Mouse (Mus musculus) liver (tissue): ENCODE results near the gene Plpp1.

Source experiments
- DNase-seq: peaks from one replicate; pipeline ENCODE4 v3.0.0-alpha.2; 2020; ENCODE audit warnings: mixed read lengths

Plpp1 gene

GRCm38 (mm10) chr13:112818125-112818524, 17.5 kb downstream of the Plpp1 start:
- no peak for DNase-seq

- no peak for DNase-seq
Measured at GRCm38 (mm10) chr13:112822413-112822812, 21.8 kb downstream of the Plpp1 start.

- no peak for DNase-seq
Measured at GRCm38 (mm10) chr13:112823236-112823910, 22.8 kb downstream of the Plpp1 start.

DNA sequence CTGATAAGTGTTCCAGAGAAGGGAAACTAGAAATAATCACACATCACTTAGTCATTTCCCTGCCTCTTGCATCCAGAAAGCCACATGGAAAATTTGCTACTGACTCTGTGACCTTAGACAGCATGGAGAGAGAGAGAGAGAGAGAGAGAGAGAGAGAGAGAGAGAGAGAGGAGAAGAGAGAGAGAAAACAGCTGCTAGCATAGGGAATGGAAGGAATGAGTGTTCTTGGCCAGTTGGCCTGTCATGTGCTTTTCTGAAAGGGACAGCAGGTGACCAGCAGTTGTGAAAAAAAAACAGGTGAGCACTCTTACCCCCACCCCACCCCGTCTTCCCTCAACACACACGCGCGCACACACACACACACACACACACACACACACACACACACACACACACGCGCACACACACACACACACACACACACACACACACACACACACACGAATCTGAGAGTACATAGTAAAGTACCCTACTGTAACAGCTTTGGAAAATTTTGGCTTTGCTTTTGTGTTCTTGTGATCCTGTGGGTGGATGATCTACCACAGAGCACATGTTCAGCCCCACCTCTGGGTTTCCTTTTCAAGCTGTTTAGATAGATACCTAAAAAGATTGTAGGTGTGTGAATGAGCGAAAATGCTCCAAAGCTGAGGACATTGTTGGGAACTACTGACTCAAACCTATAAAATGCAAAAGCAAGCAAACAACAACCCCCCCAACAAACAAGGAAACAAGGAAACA, 23.5 kb downstream of the Plpp1 start:
- no peak for DNase-seq

DNA sequence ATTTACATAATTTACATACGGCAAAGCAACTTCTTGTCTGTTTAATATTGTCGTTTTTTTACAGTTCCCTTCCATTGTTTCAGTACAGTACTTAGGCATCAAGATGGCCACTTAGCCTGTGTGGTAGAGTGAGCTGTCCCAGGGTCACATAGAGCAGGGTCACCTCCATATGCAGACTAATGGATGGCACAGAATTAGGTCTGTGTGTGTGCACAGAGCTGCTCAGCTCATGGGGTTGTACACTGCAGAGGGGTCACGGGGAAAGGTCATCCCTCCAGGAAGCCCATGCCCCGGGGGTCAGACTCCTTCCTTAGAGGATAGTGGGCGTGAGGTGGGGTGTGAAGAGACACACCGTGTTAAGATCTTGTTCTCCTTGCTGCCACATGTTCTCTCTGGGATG, 24.9 kb downstream of the Plpp1 start:
- DNase-seq = no peak

- no peak for DNase-seq
Measured at GRCm38 (mm10) chr13:112829619-112830018, 29.0 kb downstream of the Plpp1 start.

DNA sequence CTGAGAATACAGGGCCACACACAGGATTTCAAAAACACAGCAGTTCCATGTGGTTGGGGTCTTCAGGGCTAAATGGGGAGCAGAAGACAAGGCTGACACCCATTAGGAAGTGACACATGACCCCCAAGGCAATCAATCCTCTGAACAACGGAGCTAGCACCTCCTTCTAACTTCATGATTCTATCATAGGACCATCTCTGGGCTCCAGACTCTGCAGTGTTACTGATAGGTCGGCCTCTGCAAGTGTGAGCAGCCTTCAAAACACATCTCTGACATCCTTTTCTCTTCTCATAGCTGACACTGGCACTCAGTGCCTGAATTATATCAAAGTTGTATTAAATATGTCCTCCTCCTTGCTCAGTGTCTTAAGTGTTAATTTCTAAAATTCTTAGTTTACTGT, 32.0 kb downstream of the Plpp1 start:
- DNase-seq = no peak

DNA sequence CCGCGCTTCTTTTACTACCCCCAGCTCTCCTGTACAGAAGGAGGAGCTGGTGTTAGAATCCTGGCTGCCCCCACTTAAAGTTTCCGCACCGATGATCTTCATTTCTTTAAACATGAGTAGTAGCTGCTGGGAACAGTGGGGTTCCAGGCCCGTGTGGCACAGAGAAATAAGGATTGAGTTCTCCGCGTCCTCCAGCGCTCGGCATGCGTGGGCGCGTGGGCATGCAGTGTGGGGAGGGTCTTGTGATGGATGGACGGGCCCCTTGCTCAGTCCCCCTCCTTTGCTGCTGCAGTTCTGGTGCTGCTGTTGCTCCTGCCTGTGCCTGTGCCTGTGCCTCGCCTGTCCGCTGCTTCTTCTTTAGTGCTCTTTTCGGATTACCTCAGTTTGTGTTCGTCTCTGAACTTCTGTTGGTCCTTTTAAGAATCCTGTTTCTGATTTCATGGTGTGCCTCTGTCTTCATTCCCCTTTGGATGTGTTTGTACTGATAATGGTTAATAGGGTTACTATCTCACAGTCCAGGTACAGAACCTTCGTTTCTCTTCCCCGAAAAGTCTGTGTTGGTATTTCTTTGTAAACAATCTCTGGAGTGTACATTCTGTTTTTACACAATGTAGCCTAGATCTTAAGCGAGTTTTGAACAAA, 32.8 kb downstream of the Plpp1 start:
- no peak for DNase-seq

GRCm38 (mm10) chr13:112833895-112834263, 33.3 kb downstream of the Plpp1 start:
- no peak for DNase-seq

DNA sequence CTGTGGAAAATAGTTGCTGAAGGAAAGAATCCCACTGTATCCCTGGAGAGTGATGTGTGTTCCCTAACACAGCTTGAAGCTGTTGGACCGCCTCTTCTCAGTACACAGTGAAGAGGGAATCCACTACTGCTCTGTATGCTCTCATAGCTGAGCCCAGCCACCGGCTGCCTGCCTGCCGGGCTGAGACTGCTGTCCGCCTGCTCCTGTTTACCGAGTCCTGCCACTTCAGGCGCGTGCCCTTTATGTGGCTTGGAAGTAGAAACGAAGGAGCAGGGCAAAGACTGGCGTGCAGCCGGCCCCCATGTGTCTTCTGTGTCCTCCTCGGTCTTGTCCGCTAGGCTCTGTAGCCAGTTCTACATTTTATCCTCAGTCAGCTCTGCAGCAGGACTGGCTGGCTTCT, 34.5 kb downstream of the Plpp1 start:
- no peak for DNase-seq

- no peak for DNase-seq
Measured at GRCm38 (mm10) chr13:112836951-112837350, 36.4 kb downstream of the Plpp1 start.

DNA sequence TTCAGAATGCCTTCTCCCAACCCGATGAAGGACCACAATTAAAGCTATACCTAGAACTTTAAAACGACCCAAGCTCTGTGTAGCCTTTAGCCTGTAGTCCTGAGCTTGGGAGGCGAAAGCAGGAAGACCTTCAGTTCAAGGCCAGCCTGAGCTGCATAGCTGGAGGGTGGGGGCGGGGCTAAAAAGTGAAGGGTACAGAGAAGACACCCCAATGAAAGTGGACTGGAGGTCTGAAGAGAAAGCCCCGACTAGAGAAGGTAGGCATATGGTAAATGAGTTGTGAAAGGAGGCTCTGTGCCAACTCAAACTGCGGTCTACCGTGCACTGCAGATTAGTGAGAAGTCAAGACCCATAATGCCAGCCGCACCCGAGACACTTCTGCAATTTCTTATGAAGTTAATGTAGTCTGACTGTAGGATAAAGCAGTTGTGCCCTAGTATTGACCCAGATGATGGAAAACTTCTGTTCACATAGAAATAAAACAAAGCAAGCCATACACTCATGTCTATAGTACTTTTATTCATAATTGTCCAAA, 37.1 kb downstream of the Plpp1 start:
- DNase-seq = peak; percentile 47

DNA sequence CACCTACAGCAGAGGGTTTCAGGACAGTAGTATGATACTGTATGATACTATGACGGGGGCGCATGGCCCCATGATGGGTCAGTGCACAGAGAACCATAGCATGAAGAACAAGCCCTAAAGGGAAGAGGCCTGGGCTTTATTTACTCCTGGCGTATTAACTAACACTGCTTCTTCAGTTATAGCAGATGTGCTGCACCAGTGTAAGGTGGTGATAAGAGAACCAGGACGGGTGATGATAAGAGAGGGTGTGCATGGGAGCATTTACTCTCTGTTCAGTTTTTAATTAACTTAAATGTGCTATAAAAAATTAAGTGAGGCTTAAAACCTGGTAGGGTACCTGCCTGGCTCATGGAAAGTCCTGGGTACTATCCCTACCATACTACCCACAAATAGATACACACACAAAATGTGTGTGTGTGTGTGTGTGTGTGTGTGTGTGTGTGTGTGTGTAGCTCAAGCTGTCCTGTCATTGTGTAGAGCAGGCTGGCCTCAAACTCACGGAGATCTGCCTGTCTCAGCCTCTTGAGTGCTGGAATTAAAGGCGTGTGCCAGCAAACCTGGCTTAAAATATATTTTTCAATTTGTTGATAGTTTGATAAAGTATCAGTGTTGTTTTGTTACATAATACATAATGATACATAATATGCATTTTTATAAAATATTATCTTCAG, 38.1 kb downstream of the Plpp1 start:
- DNase-seq = peak; percentile 50

DNA sequence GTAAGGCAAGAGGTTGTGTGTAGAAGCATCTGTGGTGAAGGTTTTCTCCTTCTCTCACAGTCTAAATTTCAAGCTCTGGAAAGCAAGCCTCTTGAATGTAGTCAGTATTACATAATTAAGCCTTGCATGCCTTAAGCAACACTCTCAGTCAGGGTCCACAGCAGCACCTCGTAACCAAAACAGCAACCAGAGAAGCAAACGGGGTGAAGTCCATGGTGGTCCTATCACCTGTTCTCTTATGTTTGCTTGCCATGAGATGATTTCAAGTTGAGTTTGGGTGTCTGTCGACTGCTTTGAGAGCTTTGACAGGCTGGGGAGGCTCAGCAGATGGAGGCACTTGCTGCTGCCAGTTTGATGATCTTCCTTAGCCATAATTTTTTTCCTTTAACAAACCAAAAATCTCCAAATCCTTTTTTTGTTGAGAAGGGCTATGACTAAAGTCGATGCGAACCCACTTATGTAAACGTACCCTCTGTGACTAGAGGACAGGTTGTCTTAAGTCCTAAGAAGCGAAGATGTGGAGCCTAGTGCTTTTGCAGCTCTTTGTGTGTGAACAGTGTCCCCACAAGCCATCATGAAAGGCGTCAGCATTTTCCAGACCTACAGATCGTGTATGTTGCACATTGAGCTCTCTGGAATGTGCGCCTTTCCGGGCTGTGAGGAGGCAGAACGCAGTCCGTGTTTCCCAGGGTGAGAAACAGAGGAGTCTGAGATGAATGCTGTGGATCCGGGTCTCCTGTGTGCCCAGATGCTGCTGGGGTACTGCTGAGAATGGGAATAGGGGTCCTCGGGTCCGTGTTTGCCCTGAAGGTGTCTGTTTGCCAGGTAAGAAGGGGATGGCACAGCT, 39.9 kb downstream of the Plpp1 start:
- DNase-seq = no peak

DNA sequence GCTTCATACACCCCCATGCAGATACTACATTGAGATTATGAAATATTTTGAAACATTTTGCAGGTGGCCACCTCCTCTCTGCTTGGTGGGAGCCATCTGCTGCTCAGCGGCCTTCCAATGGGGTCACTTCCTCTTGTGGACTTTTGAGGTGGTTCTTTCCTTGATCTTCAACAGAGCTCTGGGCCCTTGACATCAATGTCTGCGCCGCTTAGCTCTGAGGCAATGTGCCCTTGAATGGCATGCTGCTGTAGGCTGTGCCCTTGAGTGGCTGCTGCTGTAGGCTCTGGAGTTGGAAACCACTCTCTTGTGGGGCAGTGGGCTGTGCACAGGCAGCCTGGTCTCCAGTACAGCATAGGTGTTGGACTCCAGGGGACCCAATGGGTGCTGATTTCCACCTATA, 45.3 kb downstream of the Plpp1 start:
- DNase-seq = no peak

- no peak for DNase-seq
Measured at GRCm38 (mm10) chr13:112853710-112854316, 53.2 kb downstream of the Plpp1 start.

- DNase-seq = no peak
Measured at GRCm38 (mm10) chr13:112854402-112854801, 53.8 kb downstream of the Plpp1 start.

- DNase-seq = no peak
Measured at GRCm38 (mm10) chr13:112857921-112858320, 57.3 kb downstream of the Plpp1 start.

DNA sequence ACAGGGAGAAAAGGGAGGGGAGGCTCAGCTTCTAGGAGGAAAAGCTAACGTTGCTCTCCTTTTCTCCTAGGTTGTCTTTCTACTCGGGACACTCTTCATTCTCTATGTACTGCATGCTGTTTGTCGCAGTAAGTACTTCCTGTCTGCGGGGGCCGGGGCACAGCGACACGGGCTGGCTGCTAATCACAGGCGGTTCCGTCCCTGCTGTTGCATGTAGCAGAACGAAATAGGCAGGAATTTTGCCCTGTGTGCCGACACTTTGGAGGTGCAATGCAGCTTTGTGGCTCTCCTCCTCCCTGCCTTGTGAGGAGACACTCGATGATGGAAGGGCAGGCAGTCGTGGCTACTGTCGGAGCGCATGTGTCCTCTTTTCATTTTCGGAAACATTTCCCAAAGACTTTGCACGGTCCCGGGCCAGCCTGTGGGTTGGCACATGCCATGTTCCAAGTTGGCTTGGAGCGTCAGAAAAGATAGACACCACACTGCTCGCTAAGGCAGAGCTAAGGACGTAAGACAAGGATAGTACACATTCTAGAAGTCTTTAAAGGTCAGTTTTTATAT, 59.1 kb downstream of the Plpp1 start:
- DNase-seq = no peak

DNA sequence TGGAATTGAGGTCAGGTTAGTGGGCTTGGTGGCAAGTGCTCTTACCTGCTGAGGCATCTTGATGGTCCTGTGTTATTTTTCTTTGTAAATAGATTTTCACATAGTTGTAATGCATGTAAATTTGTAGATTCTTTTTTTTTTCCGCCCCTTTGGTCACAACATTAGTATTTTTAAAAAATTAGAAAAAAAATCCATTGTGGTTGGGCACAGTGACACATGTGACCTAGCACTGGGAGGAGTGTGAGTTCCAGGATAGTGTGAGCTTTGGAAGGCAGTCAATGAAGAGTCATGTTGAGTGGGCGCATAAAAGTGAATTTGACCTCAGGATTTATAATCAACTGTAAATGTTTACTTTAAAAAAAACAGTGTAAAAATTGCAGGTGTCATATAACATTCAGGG, 59.8 kb downstream of the Plpp1 start:
- no peak for DNase-seq

- no peak for DNase-seq
Measured at GRCm38 (mm10) chr13:112860911-112861310, 60.3 kb downstream of the Plpp1 start.
